Mouse (Mus musculus) myocyte (in vitro differentiated cells): Measurements from ENCODE around the gene Helz. TPM values are rescaled to one million over a fixed set of nuclear protein-coding genes. Genes with fewer than 3 reads are reported as not detected.
A peak's percentile ranks its signal among the peaks of the same experiment; 100 is the strongest.

ENCODE experiments used
- H3K27me3 ChIP-seq: one replicate; pipeline ENCODE4 v1.6.1; 2011; ENCODE audit not compliant: control insufficient read depth, insufficient read depth, insufficient read length
- H3K36me3 ChIP-seq: one replicate; pipeline ENCODE4 v1.6.1; 2011; ENCODE audit not compliant: control insufficient read depth, insufficient read depth
- H3K4me2 ChIP-seq: one replicate; pipeline ENCODE4 v1.6.1; 2011; ENCODE audit warnings: low read depth, control low read depth
- H3K4me3 ChIP-seq: one replicate; pipeline ENCODE4 v1.5.1; 2011; ENCODE audit warnings: mild to moderate bottlenecking, control low read depth, moderate library complexity
- H3K79me2 ChIP-seq: one replicate; pipeline ENCODE4 v1.6.1; 2011; ENCODE audit not compliant: control insufficient read depth, insufficient read depth
- H3ac ChIP-seq: one replicate; pipeline ENCODE4 v1.6.1; 2011; ENCODE audit not compliant: control insufficient read depth, insufficient read length
- CEBPB ChIP-seq: IDR thresholded peaks from 2 replicates; pipeline ENCODE4 v1.6.1; 2011; ENCODE audit warnings: mild to moderate bottlenecking, moderate library complexity; ENCODE audit not compliant: poor library complexity, insufficient read depth, severe bottlenecking
- E2F4 ChIP-seq: IDR thresholded peaks from one replicate; pipeline ENCODE4 v1.6.1; 2011; ENCODE audit warnings: mild to moderate bottlenecking, control low read depth, moderate library complexity; ENCODE audit not compliant: insufficient read depth
- MAX ChIP-seq: IDR thresholded peaks from one replicate; pipeline ENCODE4 v1.6.1; 2011; ENCODE audit warnings: low read depth, mild to moderate bottlenecking, control low read depth
- MYOD1 ChIP-seq, 3 experiments: IDR thresholded peaks; one replicate each; pipeline ENCODE4 v1.6.1; 2011; ENCODE audit warnings: control low read depth in 2 of 3, low read depth in 2 of 3, mild to moderate bottlenecking in 2 of 3, moderate library complexity in 1 of 3; ENCODE audit not compliant: insufficient read length in 2 of 3, control insufficient read depth in 1 of 3
- MYOG ChIP-seq, 3 experiments: IDR thresholded peaks; one replicate each; pipeline ENCODE4 v1.6.1; 2011; ENCODE audit warnings: control low read depth in 2 of 3, low read depth in 2 of 3, mild to moderate bottlenecking in 2 of 3; ENCODE audit not compliant: insufficient read length in 2 of 3, control insufficient read depth in 1 of 3, insufficient read depth in 1 of 3
- POLR2A ChIP-seq: IDR thresholded peaks from one replicate; pipeline ENCODE4 v1.6.1; 2011; ENCODE audit warnings: low read depth, mild to moderate bottlenecking, control low read depth, moderate library complexity; ENCODE audit not compliant: insufficient read length
- POLR2AphosphoS2 ChIP-seq: IDR thresholded peaks from one replicate; pipeline ENCODE4 v1.6.1; 2011; ENCODE audit warnings: low read depth, control low read depth; ENCODE audit not compliant: insufficient read length
- REST ChIP-seq: IDR thresholded peaks from one replicate; pipeline ENCODE4 v1.6.1; 2011; ENCODE audit warnings: mild to moderate bottlenecking, control low read depth, moderate library complexity; ENCODE audit not compliant: insufficient read depth, insufficient read length
- SRF ChIP-seq: IDR thresholded peaks from one replicate; pipeline ENCODE4 v1.6.1; 2011; ENCODE audit warnings: low read depth; ENCODE audit not compliant: control insufficient read depth, insufficient read length
- TCF12 ChIP-seq: IDR thresholded peaks from one replicate; pipeline ENCODE4 v1.6.1; 2011; ENCODE audit warnings: mild to moderate bottlenecking, control low read depth; ENCODE audit not compliant: poor library complexity, insufficient read depth, severe bottlenecking
- TCF3 ChIP-seq: IDR thresholded peaks from one replicate; pipeline ENCODE4 v1.6.1; 2011; ENCODE audit warnings: low read depth, control low read depth; ENCODE audit not compliant: insufficient read length
- USF1 ChIP-seq: IDR thresholded peaks from one replicate; pipeline ENCODE4 v1.6.1; 2011; ENCODE audit warnings: low read depth, mild to moderate bottlenecking, control low read depth, moderate library complexity
- polyA plus RNA-seq: library from polyadenylated mRNA; unstranded; fragments of >200 nt; fragmentation: generic; extraction: Trizol; gene quantifications from one replicate; pipeline ENCODE4 v1.2.1, GENCODE M21; 2012; ENCODE audit warnings: missing spikeins

Gene Helz
- polyA plus RNA-seq, 1 experiment, result 5.8 TPM

GRCm38 (mm10) chr11:107686290-107686689, 138.6 kb downstream of the Helz start:
- TF ChIP-seq REST (peak; percentile 37), POLR2AphosphoS2 (no peak)
- Histone ChIP-seq H3K4me3 (no peak overlapping the region), H3K27me3 (no peaks in the 10 kb centered on the region), H3K4me2 (no peak overlapping the region), H3K79me2 (no peaks in the 10 kb centered on the region), H3ac (no peak overlapping the region), H3K36me3 (peaks cover 4% of the 10 kb centered on the region)

GRCm38 (mm10) chr11:107688480-107688879, 140.8 kb downstream of the Helz start:
- Histone ChIP-seq H3K4me3 (no peak overlapping the region), H3ac (no peak overlapping the region), H3K27me3 (no peaks in the 10 kb centered on the region), H3K36me3 (peaks cover 4% of the 10 kb centered on the region), H3K79me2 (no peaks in the 10 kb centered on the region), H3K4me2 (no peak overlapping the region)
- no peak for TF ChIP-seq SRF
- TF ChIP-seq MAX, result no peak
- no peak for TF ChIP-seq USF1
- TF ChIP-seq TCF3, result no peak
- TF ChIP-seq REST, result no peak
- TF ChIP-seq MYOD1 (IDR thresholded peaks at IDR 0.05; ENCODE audit: control insufficient read depth in 1 of 3, insufficient read length in 2 of 3, low read depth in 2 of 3), result no peak
- no peak for TF ChIP-seq CEBPB
- no peak for TF ChIP-seq E2F4

GRCm38 (mm10) chr11:107691569-107691968, 143.8 kb downstream of the Helz start:
- no peaks in the 10 kb centered on the region for H3K79me2 ChIP-seq
- TF ChIP-seq REST (no peak), TCF12 (no peak), E2F4 (no peak), POLR2A (no peak), POLR2AphosphoS2 (no peak), MYOD1 (IDR thresholded peaks at IDR 0.05; ENCODE audit: control insufficient read depth in 1 of 3, insufficient read length in 2 of 3, low read depth in 2 of 3) (no peak), TCF3 (no peak), CEBPB (no peak), USF1 (no peak), MYOG (IDR thresholded peaks at IDR 0.05; ENCODE audit: control insufficient read depth in 1 of 3, insufficient read depth in 1 of 3, insufficient read length in 2 of 3, low read depth in 2 of 3) (no peak), MAX (no peak), SRF (no peak)
- no peak overlapping the region for H3K4me3 ChIP-seq
- H3K4me2 ChIP-seq, result no peak overlapping the region
- H3ac ChIP-seq, result no peak overlapping the region
- H3K27me3 ChIP-seq, result no peaks in the 10 kb centered on the region
- peaks cover 4% of the 10 kb centered on the region for H3K36me3 ChIP-seq

GRCm38 (mm10) chr11:107693338-107693737, 145.6 kb downstream of the Helz start:
- Histone ChIP-seq H3K36me3 (no peaks in the 10 kb centered on the region), H3K79me2 (no peaks in the 10 kb centered on the region), H3K4me3 (no peak overlapping the region), H3K27me3 (no peaks in the 10 kb centered on the region), H3K4me2 (no peak overlapping the region), H3ac (no peak overlapping the region)
- TF ChIP-seq MYOG (IDR thresholded peaks at IDR 0.05; ENCODE audit: control insufficient read depth in 1 of 3, insufficient read depth in 1 of 3, insufficient read length in 2 of 3, low read depth in 2 of 3) (no peak), TCF3 (no peak), MAX (no peak), POLR2AphosphoS2 (no peak), POLR2A (no peak), CEBPB (no peak), TCF12 (no peak), E2F4 (no peak), MYOD1 (IDR thresholded peaks at IDR 0.05; ENCODE audit: control insufficient read depth in 1 of 3, insufficient read length in 2 of 3, low read depth in 2 of 3) (no peak), USF1 (no peak), REST (no peak)

GRCm38 (mm10) chr11:107699967-107700366, 152.2 kb downstream of the Helz start:
- Histone ChIP-seq H3ac (no peak overlapping the region), H3K4me2 (no peak overlapping the region), H3K79me2 (no peaks in the 10 kb centered on the region), H3K4me3 (no peak overlapping the region), H3K36me3 (no peaks in the 10 kb centered on the region), H3K27me3 (no peaks in the 10 kb centered on the region)
- TF ChIP-seq POLR2AphosphoS2 (peak; percentile 61), POLR2A (no peak), TCF3 (no peak), MAX (no peak), MYOD1 (IDR thresholded peaks at IDR 0.05; ENCODE audit: control insufficient read depth in 1 of 3, insufficient read length in 2 of 3, low read depth in 2 of 3) (no peak), E2F4 (no peak), CEBPB (no peak), MYOG (IDR thresholded peaks at IDR 0.05; ENCODE audit: control insufficient read depth in 1 of 3, insufficient read depth in 1 of 3, insufficient read length in 2 of 3, low read depth in 2 of 3) (no peak)
